Mouse (Mus musculus) ES-E14 (cell line): Measurements from ENCODE around the gene Atp5b.

Source experiments
- CHD2 ChIP-seq: IDR thresholded peaks from 2 replicates; pipeline ENCODE4 v1.6.1; 2014; ENCODE audit warnings: mild to moderate bottlenecking, low read depth, low read length, inconsistent platforms
- HCFC1 ChIP-seq: IDR thresholded peaks from 2 replicates; pipeline ENCODE4 v1.6.1; 2012; ENCODE audit warnings: low read length, inconsistent platforms, borderline replicate concordance; ENCODE audit not compliant: insufficient read depth
- ZC3H11A ChIP-seq: IDR thresholded peaks from 2 replicates; pipeline ENCODE4 v1.6.1; 2012; ENCODE audit warnings: low read depth, mild to moderate bottlenecking, inconsistent platforms, low read length, borderline replicate concordance

- no peak for TF ChIP-seq CHD2
- no peak for TF ChIP-seq ZC3H11A
- TF ChIP-seq HCFC1: no peak
Measured at GRCm38 (mm10) chr10:128110103-128110761, 27.2 kb downstream of the Atp5b start.
